Mouse (Mus musculus) CH12.LX (cell line): ENCODE measurements around the gene Srrm3. TPM values are rescaled to one million over a fixed set of nuclear protein-coding genes. Genes with fewer than 3 reads are reported as not detected.

ENCODE experiments used
- DNase-seq: peaks from one replicate; pipeline ENCODE4 v3.0.0-alpha.2; 2013; ENCODE audit errors: extremely low read depth
- H3K27ac ChIP-seq: 2 replicates; pipeline ENCODE4 v1.5.1; 2012; ENCODE audit warnings: low read depth, mild to moderate bottlenecking, control low read depth, moderate library complexity; ENCODE audit not compliant: insufficient read depth
- H3K27me3 ChIP-seq: replicated peaks from 2 replicates; pipeline ENCODE3; 2012; ENCODE audit warnings: inconsistent platforms
- H3K36me3 ChIP-seq, 2 experiments: replicated peaks in 1 of 2; 2 replicates each; pipeline versions ENCODE3 to v1.6.1; 2012; ENCODE audit warnings: inconsistent platforms in 1 of 2, low read length in 1 of 2, mild to moderate bottlenecking in 1 of 2, mixed read lengths in 1 of 2, moderate library complexity in 1 of 2; ENCODE audit not compliant: control insufficient read depth in 1 of 2, insufficient read depth in 1 of 2
- H3K4me1 ChIP-seq, 2 experiments: 2 replicates each; pipeline ENCODE4 v1.6.1; 2012; ENCODE audit warnings: inconsistent platforms in 1 of 2, moderate library complexity in 1 of 2; ENCODE audit not compliant: insufficient read depth in 2 of 2, control insufficient read depth in 1 of 2
- H3K4me2 ChIP-seq: 2 replicates; pipeline ENCODE4 v1.6.1; 2012; ENCODE audit warnings: low read depth, mild to moderate bottlenecking, control low read depth; ENCODE audit not compliant: poor library complexity, insufficient read depth, severe bottlenecking
- H3K4me3 ChIP-seq, 3 experiments: fragments of 150-350 bp in 1 of 3; sonication (generic) in 1 of 3; replicated peaks in 1 of 3; 2 replicates each; pipeline versions ENCODE3 to v1.5.1; 2011 to 2012; ENCODE audit warnings: low read depth in 2 of 3, low read length in 2 of 3, mild to moderate bottlenecking in 2 of 3, moderate library complexity in 2 of 3, control low read depth in 1 of 3, improper control_type of control experiment in 1 of 3, inconsistent platforms in 1 of 3, mixed read lengths in 1 of 3; ENCODE audit not compliant: poor library complexity in 1 of 3
- H3K79me2 ChIP-seq: replicated peaks from 2 replicates; pipeline ENCODE4 v1.6.1; 2012; ENCODE audit warnings: mild to moderate bottlenecking, moderate library complexity; ENCODE audit not compliant: control insufficient read depth, poor library complexity, insufficient read depth, severe bottlenecking; ENCODE audit errors: extremely low read depth
- H3K9ac ChIP-seq: 2 replicates; pipeline ENCODE4 v1.6.1; 2012; ENCODE audit warnings: low read depth, mild to moderate bottlenecking, control low read depth, moderate library complexity; ENCODE audit not compliant: insufficient read depth
- H3K9me3 ChIP-seq: replicated peaks from 2 replicates; pipeline ENCODE3; 2012; ENCODE audit warnings: low read length, inconsistent platforms, mixed read lengths
- CHD1 ChIP-seq: IDR thresholded peaks from 2 replicates; pipeline ENCODE4 v1.6.1; 2012; ENCODE audit warnings: low read depth, low read length, improper control_type of control experiment, inconsistent platforms
- CHD2 ChIP-seq: IDR thresholded peaks from 2 replicates; pipeline ENCODE4 v1.6.1; 2011; ENCODE audit warnings: low read length, improper control_type of control experiment
- ELF1 ChIP-seq: IDR thresholded peaks from 2 replicates; pipeline ENCODE4 v1.6.1; 2014; ENCODE audit warnings: low read depth, mild to moderate bottlenecking, inconsistent platforms, low read length, improper control_type of control experiment
- HCFC1 ChIP-seq: IDR thresholded peaks from 2 replicates; pipeline ENCODE4 v1.6.1; 2012; ENCODE audit warnings: low read depth, mild to moderate bottlenecking, inconsistent platforms, low read length, improper control_type of control experiment
- IRF4 ChIP-seq: IDR thresholded peaks from 2 replicates; pipeline ENCODE4 v1.6.1; 2014; ENCODE audit warnings: low read depth, mild to moderate bottlenecking, inconsistent platforms, low read length, improper control_type of control experiment
- JUN ChIP-seq: IDR thresholded peaks from 2 replicates; pipeline ENCODE4 v1.6.1; 2011; ENCODE audit warnings: low read depth, mild to moderate bottlenecking, low read length, improper control_type of control experiment, moderate library complexity; ENCODE audit not compliant: insufficient read depth
- JUND ChIP-seq: conservative IDR thresholded peaks from 2 replicates; pipeline ENCODE4 v1.6.1; 2011; ENCODE audit warnings: low read depth, low read length, improper control_type of control experiment
- KAT2A ChIP-seq: IDR thresholded peaks from 2 replicates; pipeline ENCODE4 v1.6.1; 2012; ENCODE audit warnings: low read length, improper control_type of control experiment, inconsistent platforms; ENCODE audit not compliant: insufficient replicate concordance
- MAFK ChIP-seq: IDR thresholded peaks from 2 replicates; pipeline ENCODE4 v1.6.1; 2011; ENCODE audit warnings: low read length, improper control_type of control experiment; ENCODE audit not compliant: insufficient replicate concordance
- MAZ ChIP-seq: IDR thresholded peaks from 2 replicates; pipeline ENCODE4 v1.6.1; 2012; ENCODE audit warnings: low read depth, mild to moderate bottlenecking, inconsistent platforms, low read length, improper control_type of control experiment, moderate library complexity
- POLR2AphosphoS2 ChIP-seq: IDR thresholded peaks from 2 replicates; pipeline ENCODE4 v1.6.1; 2011; ENCODE audit warnings: low read depth, low read length, improper control_type of control experiment
- RAD21 ChIP-seq: IDR thresholded peaks from 2 replicates; pipeline ENCODE4 v1.6.1; 2011; ENCODE audit warnings: low read depth, mild to moderate bottlenecking, low read length, improper control_type of control experiment, moderate library complexity
- RCOR1 ChIP-seq: conservative IDR thresholded peaks from 2 replicates; pipeline ENCODE4 v1.6.1; 2012; ENCODE audit warnings: low read depth, mild to moderate bottlenecking, inconsistent platforms, low read length, improper control_type of control experiment
- SIN3A ChIP-seq: IDR thresholded peaks from 2 replicates; pipeline ENCODE4 v1.6.1; 2012; ENCODE audit warnings: low read length, improper control_type of control experiment, inconsistent platforms
- SMC3 ChIP-seq: IDR thresholded peaks from 2 replicates; pipeline ENCODE4 v1.6.1; 2011; ENCODE audit warnings: low read depth, low read length, improper control_type of control experiment
- TBP ChIP-seq: conservative IDR thresholded peaks from 2 replicates; pipeline ENCODE4 v1.6.1; 2011; ENCODE audit warnings: low read depth, low read length, improper control_type of control experiment
- TCF12 ChIP-seq: IDR thresholded peaks from 2 replicates; pipeline ENCODE4 v1.6.1; 2014; ENCODE audit warnings: low read depth, mild to moderate bottlenecking, inconsistent platforms, low read length, improper control_type of control experiment
- UBTF ChIP-seq: IDR thresholded peaks from 2 replicates; pipeline ENCODE4 v1.6.1; 2012; ENCODE audit warnings: low read depth, mild to moderate bottlenecking, inconsistent platforms, low read length, improper control_type of control experiment, moderate library complexity
- ZNF384 ChIP-seq: IDR thresholded peaks from 2 replicates; pipeline ENCODE4 v1.6.1; 2012; ENCODE audit warnings: low read depth, low read length, improper control_type of control experiment, inconsistent platforms
- dilution Hi-C: fragments of 300-500 bp; cut with MboI; formaldehyde crosslinking; loops from 2 replicates; pipeline ENCODE4 v1.14.3; 2020; ENCODE audit warnings: low sequenced_read_pairs; ENCODE audit not compliant: extremely low pct_unique_long_range_greater_than_20kb, extremely low pct_ligation_motif_present
- in situ Hi-C: fragments of 300-500 bp; cut with MboI; formaldehyde crosslinking; loops from 3 replicates; pipeline ENCODE4 v1.14.3; 2019; ENCODE audit warnings: low sequenced_read_pairs, low pct_ligation_motif_present, low pct_unique_long_range_greater_than_20kb, mixed read lengths
- polyA plus RNA-seq: library from polyadenylated mRNA; unstranded; fragments of >175 nt; gene quantifications from 2 replicates; pipeline ENCODE4 v1.2.1, GENCODE M21; 2012; ENCODE audit warnings: low read depth; ENCODE audit not compliant: insufficient read length
- total RNA-seq, 2 experiments: library from RNA; depleted of rRNA; stranded (reverse); fragments of 300-350 nt in 1 of 2; fragments of >200 nt in 1 of 2; gene quantifications; 2 replicates each; pipeline ENCODE4 v1.2.3; 2012 to 2014

Srrm3 gene
- total and polyA plus RNA-seq, 3 experiments: not detected

DNA sequence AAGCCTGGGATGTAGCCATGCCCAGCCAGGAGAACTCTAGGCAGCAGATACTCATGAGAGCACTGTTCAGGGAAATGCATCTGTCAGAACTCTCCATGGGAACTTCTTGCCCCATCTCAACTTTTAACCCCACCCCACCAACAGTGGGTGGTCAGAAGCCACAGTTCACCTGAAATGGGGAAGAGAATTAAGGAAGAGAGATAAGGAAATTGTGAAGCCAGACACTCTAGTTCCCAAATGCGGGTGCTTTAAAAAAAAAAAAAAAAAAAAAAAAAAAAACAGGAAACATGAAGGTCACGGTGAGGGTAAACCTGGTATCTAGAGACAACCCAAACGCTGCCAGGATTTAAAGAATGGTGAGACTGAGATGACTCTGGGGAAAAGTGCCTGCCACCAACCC is 34.2 kb upstream of the Srrm3 start:
- Histone ChIP-seq H3K36me3 (no peaks in the 10 kb centered on the region), H3K4me3 (no peak overlapping the region), H3K9me3 (no peaks in the 10 kb centered on the region), H3K4me1 (peaks cover 3 to 43% of the 10 kb centered on the region in 2 experiments; a peak in 2 of 4 replicates), H3K4me2 (no peak overlapping the region), H3K79me2 (no peaks in the 10 kb centered on the region; the same call in 1 of the 2 replicates), H3K27ac (no peak overlapping the region), H3K27me3 (no peaks in the 10 kb centered on the region), H3K9ac (no peak overlapping the region)
- in situ Hi-C loops: loop anchor here (10.0 kb wide), 1 partner anchor 238 kb away; no protein-coding TSS in a partner anchor
- DNase-seq: no peak
- TF ChIP-seq ZNF384 (peak; percentile 75), SIN3A (no peak)
- dilution Hi-C loops: no loop called here

- in situ Hi-C loops (loop anchor here (10.0 kb wide), 1 partner anchor 242 kb away; no protein-coding TSS in a partner anchor), dilution Hi-C loops (no loop called here)
- H3K9me3 ChIP-seq: no peaks in the 10 kb centered on the region
- peaks cover 0 to 14% of the 10 kb centered on the region in 2 experiments for H3K36me3 ChIP-seq
- peaks cover 30% of the 10 kb centered on the region for H3K79me2 ChIP-seq
- H3K4me2 ChIP-seq: no peak overlapping the region
- no peak overlapping the region for H3K9ac ChIP-seq
- no peak for DNase-seq
- no peak overlapping the region for H3K27ac ChIP-seq
- peaks cover 7 to 60% of the 10 kb centered on the region in 2 experiments for H3K4me1 ChIP-seq
- H3K4me3 ChIP-seq: no peak overlapping the region
- TF ChIP-seq TBP (no peak), MAZ (no peak), SMC3 (no peak), TCF12 (no peak), HCFC1 (no peak), KAT2A (no peak), ELF1 (no peak), RCOR1 (no peak), UBTF (no peak), JUND (no peak), MAFK (no peak), IRF4 (no peak), JUN (no peak), CHD1 (no peak), CHD2 (no peak), POLR2AphosphoS2 (no peak), RAD21 (no peak)
- no peaks in the 10 kb centered on the region for H3K27me3 ChIP-seq
Measured at GRCm38 (mm10) chr5:135776546-135776945, 30.1 kb upstream of the Srrm3 start.
